Mouse (Mus musculus): ENCODE data around the gene Rbm28. TPM values are rescaled to one million over a fixed set of nuclear protein-coding genes. Genes with fewer than 3 reads are reported as not detected.

The Rbm28 gene
- total RNA-seq (2021), result 10 to 100 TPM; 44.5 to 51.7 TPM

GRCm38 (mm10) chr6:29164314-29165244, at the start of gene Rbm28:
TSS of gene Rbm28 (minus strand) at chr6:29165006.
- intact Hi-C loops (cut with DNase I), result loop anchor here (5.0 kb wide), 1 partner anchor 368 kb away; no protein-coding TSS in a partner anchor
- peak; percentile 81 for DNase-seq

- DNase-seq, result no peak
- intact Hi-C loops (cut with DNase I), result no loop called here
Observed at GRCm38 (mm10) chr6:29214245-29214644, 49.4 kb upstream of the Rbm28 start.

GRCm38 (mm10) chr6:29213436-29213835, 48.6 kb upstream of the Rbm28 start:
- intact Hi-C loops (cut with DNase I), result no loop called here
- DNase-seq, result no peak

- intact Hi-C loops (cut with DNase I), result no loop called here
- peak; percentile 83 for DNase-seq
Observed at GRCm38 (mm10) chr6:29211806-29212492, 47.1 kb upstream of the Rbm28 start.

GRCm38 (mm10) chr6:29211146-29211545, 46.3 kb upstream of the Rbm28 start:
- intact Hi-C loops (cut with DNase I), result no loop called here
- DNase-seq, result no peak

GRCm38 (mm10) chr6:29210231-29210936, 45.6 kb upstream of the Rbm28 start:
- intact Hi-C loops (cut with DNase I), result no loop called here
- no peak for DNase-seq

GRCm38 (mm10) chr6:29208178-29208577, 43.4 kb upstream of the Rbm28 start:
- intact Hi-C loops (cut with DNase I), result loop anchor here (5.0 kb wide), 1 partner anchor 69 kb away; the partner anchor contains the start of gene Fam71f2
- DNase-seq, result no peak

- DNase-seq, result no peak
- intact Hi-C loops (cut with DNase I), result loop anchor here (5.0 kb wide), 1 partner anchor 70 kb away; the partner anchor contains the start of gene Fam71f2
Observed at GRCm38 (mm10) chr6:29207017-29207416, 42.2 kb upstream of the Rbm28 start.

- no peak for DNase-seq
- intact Hi-C loops (cut with DNase I), result loop anchor here (5.0 kb wide), 1 partner anchor 71 kb away; the partner anchor contains the start of gene Fam71f2
Observed at GRCm38 (mm10) chr6:29206006-29206405, 41.2 kb upstream of the Rbm28 start.

GRCm38 (mm10) chr6:29204932-29205614, 40.3 kb upstream of the Rbm28 start:
- DNase-seq, result peak; percentile 67
- intact Hi-C loops (cut with DNase I), result loop anchor here (5.0 kb wide), 1 partner anchor 72 kb away; the partner anchor contains the start of gene Fam71f2

GRCm38 (mm10) chr6:29203861-29204585, 39.2 kb upstream of the Rbm28 start:
- intact Hi-C loops (cut with DNase I), result no loop called here
- no peak for DNase-seq

- no peak for DNase-seq
- intact Hi-C loops (cut with DNase I), result no loop called here
Observed at GRCm38 (mm10) chr6:29203096-29203495, 38.3 kb upstream of the Rbm28 start.

- intact Hi-C loops (cut with DNase I), result no loop called here
- DNase-seq, result no peak
Observed at GRCm38 (mm10) chr6:29201988-29202387, 37.2 kb upstream of the Rbm28 start.

GRCm38 (mm10) chr6:29201341-29201740, 36.5 kb upstream of the Rbm28 start:
- DNase-seq, result no peak
- intact Hi-C loops (cut with DNase I), result no loop called here

GRCm38 (mm10) chr6:29200496-29200895, 35.7 kb upstream of the Rbm28 start:
- DNase-seq, result no peak
- intact Hi-C loops (cut with DNase I), result no loop called here

- no peak for DNase-seq
- intact Hi-C loops (cut with DNase I), result loop anchor here (2.0 kb wide), 1 partner anchor 29 kb away; no protein-coding TSS in a partner anchor
Observed at GRCm38 (mm10) chr6:29199223-29199855, 34.5 kb upstream of the Rbm28 start.

GRCm38 (mm10) chr6:29198309-29199222, 33.8 kb upstream of the Rbm28 start:
- intact Hi-C loops (cut with DNase I), result loop anchor here (2.0 kb wide), 1 partner anchor 28 kb away; no protein-coding TSS in a partner anchor
- DNase-seq, result peak; percentile 92

Data from left cerebral cortex, postnatal 4 days (tissue).